Mouse (Mus musculus): ENCODE data around the gene Lrrc8b. TPM values are rescaled to one million over a fixed set of nuclear protein-coding genes. Genes with fewer than 3 reads are reported as not detected.

Gene Lrrc8b
- polyA plus RNA-seq, 1 experiment: 12.4 TPM

DNA sequence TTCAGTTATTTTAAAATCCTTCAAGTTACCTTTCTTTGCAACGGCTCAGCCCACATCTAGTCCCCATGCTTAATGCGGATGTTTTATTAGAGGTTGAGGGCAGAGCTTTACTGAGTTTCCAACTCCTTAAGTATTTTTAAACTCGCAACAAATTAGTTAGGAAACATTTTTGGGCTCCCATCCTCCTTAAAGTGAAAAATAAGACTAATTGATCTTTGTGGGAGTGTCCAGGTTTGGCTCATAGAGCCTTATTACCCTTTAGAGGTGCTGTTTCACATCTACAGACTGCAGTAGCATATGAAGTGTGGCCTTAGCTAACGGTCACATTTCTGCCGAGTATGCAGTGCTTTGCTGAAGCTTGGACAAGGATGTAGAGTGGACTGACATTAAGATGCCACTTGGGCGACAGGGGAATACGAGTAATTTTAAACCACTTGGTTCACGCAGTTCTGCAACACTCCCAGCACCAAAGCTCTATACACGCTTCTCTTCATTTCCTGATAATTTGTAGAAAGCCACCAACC, 104.9 kb downstream of the Lrrc8b start:
- Histone ChIP-seq H3K4me3 (ENCODE audit: insufficient read depth, low read length) (peak overlapping the region; percentile 87), H3K27ac (ENCODE audit: insufficient read depth, low read length) (peak overlapping the region; percentile 5), H3K4me1 (ENCODE audit: control insufficient read depth, insufficient read depth, low read length) (peaks cover 21% of the 10 kb centered on the region)
- TF ChIP-seq POLR2A (IDR thresholded peaks at IDR 0.05; ENCODE audit: low read depth, low read length) (no peak), CTCF (IDR thresholded peaks at IDR 0.05; ENCODE audit: borderline replicate concordance, insufficient read depth, low read length) (no peak)

DNA sequence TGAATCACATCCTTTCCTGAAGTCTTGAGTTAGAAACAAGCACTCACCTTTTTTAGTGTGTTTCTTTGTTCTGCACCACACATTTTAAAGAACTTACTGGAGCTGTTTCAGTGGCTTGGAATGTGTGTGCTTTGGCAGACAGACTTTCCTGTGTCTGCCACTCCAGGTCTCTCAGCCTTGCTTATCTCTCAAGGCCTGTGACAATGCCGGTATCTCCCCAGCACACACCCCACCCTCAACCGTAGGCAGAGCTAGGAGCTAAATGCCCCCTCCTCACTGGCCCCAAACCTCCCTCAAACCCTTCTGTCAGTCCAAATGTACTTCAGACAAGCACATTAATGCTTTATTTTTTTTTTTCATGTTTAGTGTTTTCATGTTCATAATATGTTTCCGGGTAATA, 107.9 kb downstream of the Lrrc8b start:
- TF ChIP-seq POLR2A (IDR thresholded peaks at IDR 0.05; ENCODE audit: low read depth, low read length): no peak
- no peak for TF ChIP-seq CTCF (IDR thresholded peaks at IDR 0.05; ENCODE audit: borderline replicate concordance, insufficient read depth, low read length)
- Histone ChIP-seq H3K4me1 (ENCODE audit: control insufficient read depth, insufficient read depth, low read length) (peaks cover 18% of the 10 kb centered on the region), H3K27ac (ENCODE audit: insufficient read depth, low read length) (peak overlapping the region; percentile 83), H3K4me3 (ENCODE audit: insufficient read depth, low read length) (no peak overlapping the region)

DNA sequence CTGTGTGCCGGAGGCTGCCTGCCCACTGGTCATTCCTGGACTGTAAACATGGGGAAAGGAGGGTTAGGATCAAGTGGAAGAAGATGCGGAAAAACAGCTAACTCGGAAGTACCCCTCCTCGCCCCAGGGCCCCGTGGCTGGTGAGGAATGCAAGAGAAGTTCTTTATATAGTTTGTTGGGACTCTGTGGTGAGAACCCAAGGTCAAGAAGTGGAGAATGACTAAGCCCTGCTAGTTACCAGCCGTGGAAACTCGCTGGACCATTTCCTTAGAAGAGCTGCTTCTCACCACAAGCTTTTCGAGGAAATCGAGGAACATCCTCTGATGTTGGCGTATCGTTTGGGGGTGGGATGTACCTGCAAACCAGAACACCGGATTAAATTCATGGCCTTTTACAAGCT, 109.4 kb downstream of the Lrrc8b start:
- no peak overlapping the region; the same call in 1 of the 2 replicates for H3K27ac ChIP-seq (ENCODE audit: insufficient read depth, low read length)
- TF ChIP-seq POLR2A (IDR thresholded peaks at IDR 0.05; ENCODE audit: low read depth, low read length) (no peak), CTCF (IDR thresholded peaks at IDR 0.05; ENCODE audit: borderline replicate concordance, insufficient read depth, low read length) (no peak)
- no peak overlapping the region for H3K4me3 ChIP-seq (ENCODE audit: insufficient read depth, low read length)
- peaks cover 22% of the 10 kb centered on the region for H3K4me1 ChIP-seq (ENCODE audit: control insufficient read depth, insufficient read depth, low read length)

DNA sequence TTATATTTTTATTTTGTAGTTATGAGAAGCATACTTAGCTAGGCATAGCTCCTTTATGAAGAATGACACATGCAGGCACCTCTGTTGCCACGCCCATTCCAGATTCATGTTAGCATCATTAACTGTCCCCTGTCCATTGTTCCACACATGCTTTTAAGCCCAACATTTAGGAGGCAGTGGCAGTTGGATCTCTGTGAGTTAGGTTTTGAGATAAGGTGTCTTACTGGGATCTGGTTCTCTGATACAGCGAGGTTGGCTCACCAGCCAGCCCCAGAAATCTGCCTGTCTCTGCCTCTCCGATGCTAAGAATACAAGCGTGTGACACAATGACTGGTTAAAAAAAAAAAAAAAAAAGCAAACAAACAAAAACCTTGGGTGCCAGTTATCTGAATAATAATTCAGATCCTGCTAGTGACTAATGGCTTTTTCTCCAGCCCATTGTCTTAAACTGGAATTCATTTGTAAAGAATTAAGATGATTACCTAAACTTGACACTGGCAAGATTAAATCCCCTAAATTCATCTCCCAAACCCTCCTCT, 110.6 kb downstream of the Lrrc8b start:
- peaks cover 25% of the 10 kb centered on the region for H3K4me1 ChIP-seq (ENCODE audit: control insufficient read depth, insufficient read depth, low read length)
- TF ChIP-seq CTCF (IDR thresholded peaks at IDR 0.05; ENCODE audit: borderline replicate concordance, insufficient read depth, low read length) (no peak), POLR2A (IDR thresholded peaks at IDR 0.05; ENCODE audit: low read depth, low read length) (no peak)
- H3K4me3 ChIP-seq (ENCODE audit: insufficient read depth, low read length): no peak overlapping the region
- no peak overlapping the region for H3K27ac ChIP-seq (ENCODE audit: insufficient read depth, low read length)

DNA sequence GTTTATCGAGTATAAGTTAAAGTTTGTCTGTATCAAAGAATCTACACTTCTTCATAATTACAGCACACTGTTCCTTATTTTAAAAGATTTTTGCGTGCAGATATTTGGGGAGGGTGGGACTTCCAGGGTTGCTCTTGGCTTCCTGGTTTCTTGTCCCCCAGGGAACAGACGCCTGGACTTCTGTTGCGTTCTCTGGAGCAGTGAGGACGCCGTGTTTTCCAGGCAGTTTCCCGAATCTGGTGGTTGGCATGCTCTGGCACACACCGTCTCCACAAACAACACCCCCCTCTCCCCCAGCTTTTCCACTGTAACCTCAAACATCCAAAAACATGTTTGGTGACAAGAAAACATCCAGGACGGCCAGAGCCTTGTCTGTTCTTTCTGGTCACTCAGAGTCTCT, 111.2 kb downstream of the Lrrc8b start:
- H3K27ac ChIP-seq (ENCODE audit: insufficient read depth, low read length): no peak overlapping the region
- H3K4me3 ChIP-seq (ENCODE audit: insufficient read depth, low read length): no peak overlapping the region
- peaks cover 25% of the 10 kb centered on the region for H3K4me1 ChIP-seq (ENCODE audit: control insufficient read depth, insufficient read depth, low read length)
- TF ChIP-seq POLR2A (IDR thresholded peaks at IDR 0.05; ENCODE audit: low read depth, low read length) (no peak), CTCF (IDR thresholded peaks at IDR 0.05; ENCODE audit: borderline replicate concordance, insufficient read depth, low read length) (no peak)

DNA sequence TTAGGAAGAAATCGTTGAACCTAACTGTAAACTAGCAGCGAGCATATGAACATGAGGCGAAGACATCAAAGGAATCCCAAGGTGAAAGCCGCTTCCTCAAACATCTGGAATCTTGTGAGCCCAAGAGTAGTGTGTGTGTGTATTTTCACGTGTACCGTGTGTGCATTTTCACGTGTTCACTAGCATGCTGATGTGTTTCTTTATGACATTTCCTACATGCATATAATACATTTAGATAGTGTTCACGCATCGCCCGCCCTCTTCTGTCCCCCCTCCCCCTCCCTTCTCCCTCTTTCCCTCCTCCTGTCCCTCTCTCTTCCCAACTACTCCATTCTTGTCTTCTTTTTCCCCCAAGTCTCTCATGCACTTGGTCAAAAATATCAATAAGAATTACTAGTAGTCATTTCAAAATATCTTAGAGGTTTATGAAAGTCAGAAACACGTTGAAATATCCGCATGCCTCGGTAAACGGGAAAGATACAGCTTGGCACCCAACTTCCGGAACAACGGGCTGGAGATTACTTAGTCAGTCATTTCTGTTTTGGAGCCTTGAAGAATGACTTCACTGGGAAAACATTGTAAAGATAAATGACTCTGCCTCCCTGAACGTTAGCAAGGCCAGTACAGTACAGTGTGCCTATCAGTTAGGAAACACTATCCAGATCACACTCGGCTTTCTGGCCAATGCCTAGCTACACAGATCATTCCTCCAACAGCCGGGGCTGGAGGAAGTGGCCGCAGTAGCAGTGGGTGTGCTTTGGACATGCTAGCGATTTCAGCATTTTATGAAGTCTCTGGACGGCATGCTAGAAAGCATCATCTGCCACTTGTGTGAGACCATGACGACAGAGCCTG, 112.1 kb downstream of the Lrrc8b start:
- no peak for TF ChIP-seq POLR2A (IDR thresholded peaks at IDR 0.05; ENCODE audit: low read depth, low read length)
- no peak for TF ChIP-seq CTCF (IDR thresholded peaks at IDR 0.05; ENCODE audit: borderline replicate concordance, insufficient read depth, low read length)
- Histone ChIP-seq H3K4me3 (ENCODE audit: insufficient read depth, low read length) (no peak overlapping the region), H3K4me1 (ENCODE audit: control insufficient read depth, insufficient read depth, low read length) (peaks cover 24% of the 10 kb centered on the region), H3K27ac (ENCODE audit: insufficient read depth, low read length) (no peak overlapping the region)

DNA sequence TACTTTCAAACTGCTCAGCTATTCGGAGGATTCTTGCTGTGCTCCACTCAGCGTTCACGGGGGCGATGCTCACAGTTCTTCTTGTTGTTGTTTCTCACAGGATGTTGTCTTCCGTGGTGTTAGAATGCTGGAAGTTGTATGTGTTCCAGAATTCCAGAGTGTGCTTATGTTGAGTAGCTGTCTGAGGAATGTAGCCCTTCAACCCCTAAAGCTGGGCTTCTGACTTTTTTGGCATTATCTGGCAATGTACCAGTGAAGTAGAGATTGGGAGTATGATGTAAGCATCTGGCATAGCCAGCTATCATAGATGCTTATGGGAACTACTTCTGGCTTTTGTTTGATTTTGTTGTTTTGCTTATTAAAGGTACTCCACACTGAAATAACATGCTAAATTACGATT, 115.0 kb downstream of the Lrrc8b start:
- H3K27ac ChIP-seq (ENCODE audit: insufficient read depth, low read length): no peak overlapping the region
- peaks cover 7% of the 10 kb centered on the region for H3K4me1 ChIP-seq (ENCODE audit: control insufficient read depth, insufficient read depth, low read length)
- no peak overlapping the region for H3K4me3 ChIP-seq (ENCODE audit: insufficient read depth, low read length)
- no peak for TF ChIP-seq POLR2A (IDR thresholded peaks at IDR 0.05; ENCODE audit: low read depth, low read length)
- no peak for TF ChIP-seq CTCF (IDR thresholded peaks at IDR 0.05; ENCODE audit: borderline replicate concordance, insufficient read depth, low read length)

DNA sequence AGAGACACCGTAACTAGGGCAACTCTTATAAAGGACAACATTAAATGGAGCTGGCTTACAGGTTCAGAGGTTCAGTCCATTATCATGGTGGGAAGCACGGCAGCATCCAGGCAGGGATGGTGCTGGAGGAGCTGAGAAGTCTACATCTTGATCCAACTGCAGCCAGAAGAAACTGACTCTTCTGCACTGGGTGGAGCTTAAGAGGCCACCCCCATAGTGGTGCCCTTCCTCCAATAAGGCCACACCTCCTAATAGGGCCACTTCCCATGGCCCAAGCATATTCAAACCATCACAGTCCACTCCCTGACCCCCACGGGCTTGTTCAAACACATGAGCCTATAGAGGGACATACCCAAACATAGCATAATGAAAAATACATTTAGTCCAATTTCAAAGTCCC, 119.6 kb downstream of the Lrrc8b start:
- peaks cover 4% of the 10 kb centered on the region for H3K4me1 ChIP-seq (ENCODE audit: control insufficient read depth, insufficient read depth, low read length)
- no peak for TF ChIP-seq POLR2A (IDR thresholded peaks at IDR 0.05; ENCODE audit: low read depth, low read length)
- TF ChIP-seq CTCF (IDR thresholded peaks at IDR 0.05; ENCODE audit: borderline replicate concordance, insufficient read depth, low read length): no peak
- no peak overlapping the region for H3K27ac ChIP-seq (ENCODE audit: insufficient read depth, low read length)
- H3K4me3 ChIP-seq (ENCODE audit: insufficient read depth, low read length): no peak overlapping the region

DNA sequence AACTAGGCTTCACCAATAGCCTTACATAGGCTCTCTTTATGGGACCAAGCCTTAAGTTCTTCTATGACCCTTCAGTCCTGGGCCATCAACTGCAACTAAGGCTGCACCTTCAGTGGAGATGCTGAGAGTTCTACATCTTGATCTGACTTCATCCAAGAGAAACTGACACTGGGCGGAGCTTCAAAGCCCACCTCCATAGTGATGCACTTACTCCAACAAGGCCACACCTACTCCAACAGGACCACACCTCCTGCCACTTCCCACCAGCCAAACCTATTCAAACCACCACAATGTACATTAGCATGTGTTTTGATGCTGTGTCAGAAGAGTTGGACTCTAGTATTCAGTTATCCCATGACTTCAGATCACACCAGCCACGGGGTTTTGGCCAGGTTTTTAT, 120.6 kb downstream of the Lrrc8b start:
- Histone ChIP-seq H3K4me3 (ENCODE audit: insufficient read depth, low read length) (no peak overlapping the region), H3K4me1 (ENCODE audit: control insufficient read depth, insufficient read depth, low read length) (no peaks in the 10 kb centered on the region; the same call in 1 of the 2 replicates), H3K27ac (ENCODE audit: insufficient read depth, low read length) (no peak overlapping the region)
- TF ChIP-seq CTCF (IDR thresholded peaks at IDR 0.05; ENCODE audit: borderline replicate concordance, insufficient read depth, low read length): no peak
- no peak for TF ChIP-seq POLR2A (IDR thresholded peaks at IDR 0.05; ENCODE audit: low read depth, low read length)

Data from embryonic fibroblast, embryonic 13.5 days (primary cell).